Mouse (Mus musculus): ENCODE results near the gene Zc2hc1c.
"Not testable (repeated sequence)": the region's sequence is repeated elsewhere in the genome, so short reads cannot be mapped to it uniquely, and the experiment has no call there.

Gene Zc2hc1c

GRCm38 (mm10) chr12:85288486-85289156 is at the start of gene Zc2hc1c:
Zc2hc1c (plus strand) TSS chr12:85288591.
- peak; percentile 96 for DNase-seq (ENCODE audit: low read depth, low spot score)

DNA sequence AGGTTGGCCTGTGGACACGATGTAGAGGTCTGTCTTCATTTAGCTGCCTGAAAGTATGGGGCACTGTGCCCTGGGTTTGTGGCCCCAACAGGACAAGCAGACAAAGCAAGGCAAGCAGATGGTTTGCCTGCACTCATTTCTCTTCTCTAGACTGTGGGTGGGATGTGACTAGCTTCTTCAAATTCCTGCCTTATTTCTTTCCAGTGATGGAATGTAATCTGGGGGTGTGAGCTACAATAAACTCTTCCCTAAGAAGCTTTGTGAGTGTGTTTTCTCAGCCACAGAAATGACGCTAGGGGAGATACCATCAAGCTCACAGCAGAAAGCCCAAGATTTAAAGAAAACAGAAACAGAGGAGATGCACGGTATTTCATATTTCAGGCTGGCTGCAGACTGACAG is 36.3 kb upstream of the Zc2hc1c start:
- DNase-seq (ENCODE audit: low read depth, low spot score): no peak

DNA sequence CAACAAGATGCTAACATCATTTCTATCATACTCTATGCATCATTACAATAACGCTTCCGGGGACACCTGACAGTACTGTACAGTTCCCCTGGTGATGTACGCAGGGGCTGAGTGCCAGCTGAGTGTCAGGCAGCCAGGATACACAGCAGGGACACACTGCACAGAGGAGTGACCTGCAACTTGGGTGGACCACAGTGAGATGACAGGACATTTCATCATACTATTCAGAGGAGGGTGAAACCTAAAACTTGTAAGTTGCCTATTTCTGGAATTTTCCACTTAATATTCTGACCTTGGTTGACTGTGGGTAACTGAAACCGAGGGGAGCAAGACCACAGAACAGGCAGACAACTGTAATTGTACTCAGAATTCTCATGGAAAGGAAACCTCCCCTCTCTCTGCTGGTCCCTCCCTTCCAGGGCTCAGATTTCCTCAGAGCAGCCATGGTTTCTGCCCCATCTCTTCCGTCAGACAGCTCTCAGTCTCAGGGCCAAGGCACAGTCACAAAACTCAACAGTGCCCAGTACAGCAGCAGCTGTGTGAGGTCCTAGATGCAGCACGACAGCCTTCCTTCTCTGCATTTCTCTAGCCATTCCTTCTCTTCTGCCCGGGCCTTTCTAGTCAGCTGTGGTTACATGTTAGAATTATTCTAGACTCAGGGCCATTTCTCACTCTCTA is 32.2 kb upstream of the Zc2hc1c start:
- DNase-seq (ENCODE audit: low read depth, low spot score): no peak

DNA sequence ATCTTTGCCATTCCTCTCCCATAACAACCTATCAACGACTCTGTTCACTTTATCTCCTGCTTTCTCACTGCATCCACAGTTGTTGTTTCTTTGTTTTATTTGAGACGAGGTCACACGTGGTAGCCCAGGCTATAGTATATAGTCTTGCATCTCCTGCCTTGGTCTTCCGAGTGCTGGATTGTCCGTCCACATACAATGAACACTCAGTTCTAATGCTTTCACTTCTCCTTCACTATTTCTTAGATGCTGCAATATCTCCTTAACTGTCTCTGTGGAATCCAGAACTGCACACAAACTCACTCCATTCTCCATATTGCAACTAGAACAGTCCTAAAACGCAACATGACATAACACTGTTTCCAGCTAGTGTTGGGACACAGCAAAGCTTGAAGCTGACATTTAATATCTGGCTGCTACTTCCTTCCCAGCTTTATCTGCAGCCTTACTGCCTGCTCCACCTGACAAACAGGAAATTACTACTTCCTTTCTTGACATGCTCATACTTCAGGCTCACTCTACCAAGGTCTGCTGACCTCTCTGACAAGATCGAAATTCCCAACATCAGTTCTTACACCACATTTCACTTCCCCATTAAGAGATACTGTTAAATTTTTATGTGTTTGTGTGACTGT is 31.3 kb upstream of the Zc2hc1c start:
- DNase-seq (ENCODE audit: low read depth, low spot score): no peak

- DNase-seq (ENCODE audit: low read depth, low spot score): peak; percentile 28
Observed at GRCm38 (mm10) chr12:85262489-85262888, 25.9 kb upstream of the Zc2hc1c start.

DNA sequence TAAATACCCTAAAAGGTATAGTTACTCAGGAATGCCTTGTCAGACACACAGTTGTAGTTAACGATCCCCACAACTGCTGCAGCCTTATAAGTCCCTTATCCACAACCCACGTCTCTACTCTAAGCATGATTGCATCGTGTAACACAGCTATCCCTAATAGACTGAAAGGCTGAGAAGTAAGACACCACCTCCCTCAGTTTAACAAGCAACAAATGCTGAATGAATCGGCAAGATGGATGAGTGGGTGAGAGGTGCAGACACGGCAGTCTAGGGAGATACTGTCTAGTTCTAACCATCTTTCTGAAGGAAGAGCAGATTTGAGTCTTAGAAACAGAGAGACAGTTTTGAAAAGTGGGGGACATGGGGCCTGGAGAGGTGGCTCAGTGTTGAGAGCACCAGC is 25.2 kb upstream of the Zc2hc1c start:
- no peak for DNase-seq (ENCODE audit: low read depth, low spot score)

- DNase-seq (ENCODE audit: low read depth, low spot score): no peak
Observed at GRCm38 (mm10) chr12:85264531-85264930, 23.9 kb upstream of the Zc2hc1c start.

- DNase-seq (ENCODE audit: low read depth, low spot score): no peak
Observed at GRCm38 (mm10) chr12:85264940-85265339, 23.5 kb upstream of the Zc2hc1c start.

DNA sequence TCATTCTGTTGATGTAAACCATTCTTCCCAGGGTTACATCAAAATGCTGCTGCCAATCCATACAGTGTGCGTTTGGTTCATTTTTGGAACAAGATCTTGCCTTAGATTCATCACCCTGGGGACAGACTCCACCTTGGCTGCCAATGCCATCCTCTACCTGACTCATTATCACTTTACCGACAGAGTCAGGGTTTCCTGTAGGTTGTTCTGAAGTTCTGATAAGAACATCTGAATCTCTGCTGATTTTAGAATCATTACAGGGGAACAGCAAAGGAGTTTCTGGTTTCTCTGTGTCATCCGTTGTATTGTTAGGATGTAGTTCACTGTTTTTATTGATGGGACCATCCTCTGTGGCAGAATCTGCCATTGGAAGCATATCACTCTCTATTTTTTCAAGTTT is 22.1 kb upstream of the Zc2hc1c start:
- no peak for DNase-seq (ENCODE audit: low read depth, low spot score)

DNA sequence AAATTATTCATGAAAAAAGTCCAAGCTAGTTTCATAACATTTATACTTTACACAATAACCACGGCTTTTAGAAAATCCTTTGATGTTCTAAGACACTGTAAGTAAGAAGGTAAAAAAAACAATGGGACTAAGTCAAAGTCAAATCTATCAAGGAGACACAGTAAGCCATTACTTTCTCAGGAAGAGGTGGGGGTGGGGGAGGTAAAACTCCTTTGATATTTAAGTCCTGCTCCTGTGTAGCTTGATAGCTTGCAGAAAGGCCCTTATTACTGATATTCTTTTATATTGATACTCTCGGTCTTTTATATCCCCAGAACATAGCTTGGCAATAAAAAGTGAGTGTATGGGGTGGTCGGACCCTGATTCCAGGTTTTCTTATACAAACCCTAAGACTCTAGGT is 18.6 kb upstream of the Zc2hc1c start:
- no peak for DNase-seq (ENCODE audit: low read depth, low spot score)

DNA sequence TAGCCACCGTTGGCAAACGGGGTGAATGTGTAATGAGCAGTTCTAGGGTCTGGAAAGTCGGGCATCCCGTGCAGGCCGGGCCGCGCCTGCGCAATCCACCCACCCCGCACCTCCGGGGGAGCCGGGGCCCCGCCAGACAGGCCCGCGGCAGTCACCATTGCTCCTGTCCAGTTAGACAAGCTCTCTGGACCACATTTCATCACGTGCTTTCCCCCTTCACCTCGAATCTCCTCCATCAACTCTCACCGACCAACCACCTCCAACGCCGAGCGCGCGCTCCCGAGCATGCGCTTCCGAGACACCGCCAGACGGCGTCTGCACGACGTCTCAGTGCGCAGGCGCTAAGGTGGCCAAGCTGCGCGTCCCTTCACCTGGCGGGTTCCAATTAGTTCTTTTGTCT is 18.1 kb upstream of the Zc2hc1c start, which contains the start of gene Mlh3:
Mlh3 (minus strand) TSS at position 281 of the 400 bp plus-strand sequence.
- DNase-seq (ENCODE audit: low read depth, low spot score): peak; percentile 93

DNA sequence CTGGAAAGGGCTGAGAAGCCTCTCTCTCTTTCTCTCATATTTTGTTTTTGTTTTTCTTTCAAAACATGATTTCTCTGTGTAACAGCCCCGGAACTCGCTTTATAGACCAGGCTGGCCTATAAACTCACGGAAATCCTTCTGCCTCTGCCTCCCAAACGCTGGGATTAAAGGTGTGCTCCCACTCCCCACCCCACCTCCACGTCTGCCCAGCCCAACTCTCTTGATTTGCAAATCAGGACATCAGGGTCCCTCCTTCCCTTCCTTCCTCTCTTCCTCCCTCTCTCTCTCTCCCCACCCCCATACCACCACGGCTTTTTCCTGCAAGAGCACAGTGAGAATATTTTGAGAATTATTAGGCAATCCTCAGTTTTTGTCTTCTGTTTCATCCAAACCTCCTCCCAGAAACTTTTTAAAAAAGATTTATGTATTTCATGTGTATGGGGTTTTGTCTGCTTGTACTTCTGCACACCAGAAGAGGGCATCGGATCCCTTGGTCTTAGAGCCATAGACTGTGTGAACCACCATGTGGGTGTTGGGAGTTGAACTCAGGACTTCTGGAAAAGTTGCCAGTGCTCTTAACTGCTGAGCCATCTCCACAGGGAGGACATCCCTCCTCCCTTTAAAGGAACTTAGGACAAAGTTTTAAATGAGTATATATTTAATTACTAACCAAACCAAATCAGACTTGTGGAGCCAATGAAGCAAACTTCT is 17.1 kb upstream of the Zc2hc1c start:
- peak; percentile 82 for DNase-seq (ENCODE audit: low read depth, low spot score)

GRCm38 (mm10) chr12:85271843-85272206 is 16.6 kb upstream of the Zc2hc1c start:
- DNase-seq (ENCODE audit: low read depth, low spot score): peak; percentile 95

DNA sequence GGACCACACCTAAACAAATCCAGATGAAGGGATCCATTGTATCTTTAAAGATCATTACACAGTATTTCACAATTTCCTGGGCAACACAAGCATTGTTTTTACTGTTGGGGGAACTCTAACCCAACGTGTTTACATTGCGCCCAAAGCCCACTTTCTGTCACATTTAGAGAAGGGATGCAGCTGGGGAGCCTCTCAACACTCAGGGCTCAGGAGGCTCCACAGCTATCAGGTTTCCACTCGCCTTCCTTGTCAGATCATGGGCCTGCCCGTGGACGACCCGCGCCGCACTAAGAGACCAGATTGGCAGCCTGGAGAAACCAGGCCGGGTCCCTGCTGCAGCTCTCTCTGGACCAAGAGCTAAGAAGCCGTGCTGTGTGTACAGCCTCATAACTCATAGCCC is 14.9 kb upstream of the Zc2hc1c start:
- DNase-seq (ENCODE audit: low read depth, low spot score): no peak

DNA sequence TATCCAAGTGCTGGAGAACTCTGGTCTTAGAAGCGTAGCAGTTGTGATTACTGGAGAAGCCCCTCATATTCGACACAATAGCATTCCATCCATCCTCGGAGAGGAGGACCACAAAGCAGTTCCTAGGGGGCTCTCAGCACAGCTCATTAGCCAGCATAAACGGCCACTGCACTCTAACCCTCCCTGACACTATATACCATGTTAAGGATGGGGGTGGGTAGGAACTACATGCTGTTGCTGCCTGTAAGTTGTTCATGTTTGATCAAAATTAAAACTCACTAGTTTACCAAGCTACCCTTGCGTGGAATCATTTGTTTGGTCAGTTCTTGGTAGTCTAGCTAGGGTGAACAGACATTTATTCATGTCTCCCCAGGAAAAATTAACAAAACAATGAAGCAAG is 12.1 kb upstream of the Zc2hc1c start:
- no peak for DNase-seq (ENCODE audit: low read depth, low spot score)

DNA sequence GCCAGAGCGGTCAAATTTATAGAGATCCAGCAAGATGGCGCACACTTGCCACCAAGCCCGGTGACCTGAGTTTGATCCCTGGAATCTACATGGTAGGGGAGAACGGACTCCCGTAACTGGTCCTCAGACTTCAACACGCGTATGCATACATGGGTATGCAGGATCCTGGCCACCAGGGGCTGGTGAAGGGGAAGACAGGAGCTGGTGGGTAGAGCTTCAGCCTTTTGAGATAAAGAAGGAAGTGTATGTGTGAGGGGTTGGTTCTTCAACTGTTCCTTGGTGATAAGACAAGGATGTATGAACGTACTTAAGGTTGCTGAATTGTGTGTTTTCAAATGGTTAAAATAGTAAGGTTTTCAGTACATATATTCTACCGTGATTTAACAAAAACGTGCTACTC is 9.5 kb upstream of the Zc2hc1c start:
- DNase-seq (ENCODE audit: low read depth, low spot score): no peak

GRCm38 (mm10) chr12:85279396-85280080 is 8.9 kb upstream of the Zc2hc1c start:
- DNase-seq (ENCODE audit: low read depth, low spot score): no peak

GRCm38 (mm10) chr12:85280105-85280844 is 8.1 kb upstream of the Zc2hc1c start:
- peak; percentile 98 for DNase-seq (ENCODE audit: low read depth, low spot score)

- DNase-seq (ENCODE audit: low read depth, low spot score): peak; percentile 23
Observed at GRCm38 (mm10) chr12:85280845-85281651, 7.3 kb upstream of the Zc2hc1c start.

DNA sequence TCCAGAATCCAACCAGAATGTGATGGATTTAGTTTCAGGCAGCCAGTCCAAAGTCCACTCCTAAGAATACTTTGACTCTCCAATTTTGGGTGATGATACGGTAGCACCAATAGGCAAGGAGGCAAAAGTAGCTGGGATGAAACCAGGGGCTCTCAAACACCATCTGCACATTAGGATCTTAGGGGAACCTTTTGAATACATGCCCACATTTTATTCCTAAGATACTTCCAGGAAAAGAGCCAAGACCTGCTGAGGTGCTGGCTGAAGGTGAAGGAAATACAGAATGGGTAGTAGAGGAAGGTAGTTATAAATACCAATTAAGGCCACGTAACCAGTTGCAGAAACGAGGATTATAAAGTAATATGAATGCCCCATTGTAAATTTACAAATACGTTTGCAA is 6.6 kb upstream of the Zc2hc1c start:
- DNase-seq (ENCODE audit: low read depth, low spot score): not testable (repeated sequence)
